Mouse (Mus musculus) forebrain, embryonic 11.5 days (tissue): Measurements from ENCODE around the gene Lta. TPM values are rescaled to one million over a fixed set of nuclear protein-coding genes. Genes with fewer than 3 reads are reported as not detected.

Experiments
- ATAC-seq: fragments of 200-750 bp; cut with Nextera tagmentation; replicated peaks from 2 replicates; pipeline ENCODE4 v1.8.0; 2017; ENCODE audit warnings: moderate TSS enrichment; ENCODE audit not compliant: low FRiP score
- DNase-seq: peaks from one replicate; pipeline ENCODE4 v3.0.0-alpha.2; 2017; ENCODE audit warnings: low spot score
- H3K27ac ChIP-seq: fragments of 300-500 bp; sonication (generic); 2 replicates; pipeline ENCODE4 v1.5.1; 2014; ENCODE audit warnings: low read depth, low read length
- H3K27me3 ChIP-seq: fragments of 300-500 bp; sonication (generic); 2 replicates; pipeline ENCODE4 v1.6.1; 2014; ENCODE audit warnings: mild to moderate bottlenecking, low read length, mixed read lengths; ENCODE audit not compliant: control insufficient read depth, insufficient read depth
- H3K36me3 ChIP-seq: fragments of 300-500 bp; sonication (generic); 2 replicates; pipeline ENCODE4 v1.6.1; 2014; ENCODE audit warnings: mild to moderate bottlenecking, low read length, moderate library complexity, mixed read lengths; ENCODE audit not compliant: control insufficient read depth, insufficient read depth
- H3K4me1 ChIP-seq: fragments of 300-500 bp; sonication (generic); replicated peaks from 2 replicates; pipeline ENCODE4 v1.6.1; 2014; ENCODE audit warnings: low read length, mixed read lengths; ENCODE audit not compliant: control insufficient read depth, insufficient read depth
- H3K4me2 ChIP-seq: fragments of 300-500 bp; sonication (generic); 2 replicates; pipeline ENCODE4 v1.6.1; 2014; ENCODE audit warnings: low read depth, mild to moderate bottlenecking, low read length, moderate library complexity, mixed read lengths; ENCODE audit not compliant: severe bottlenecking
- H3K4me3 ChIP-seq: fragments of 300-500 bp; sonication (generic); 2 replicates; pipeline ENCODE4 v1.5.1; 2014; ENCODE audit warnings: low read depth, low read length
- H3K9ac ChIP-seq: fragments of 300-500 bp; sonication (generic); 2 replicates; pipeline ENCODE4 v1.6.1; 2014; ENCODE audit warnings: low read length
- H3K9me3 ChIP-seq: fragments of 300-500 bp; sonication (generic); 2 replicates; pipeline ENCODE4 v1.6.1; 2016; ENCODE audit warnings: low read length, mixed read lengths; ENCODE audit not compliant: control insufficient read depth
- WGBS: fragments of 180-500 bp; shearing (Covaris S2); extraction: QIAGEN DNeasy Blood & Tissue Kit; methylation state at CpG from one replicate; pipeline ENCODE4 v1.1.7; 2014; 5-methylcytosine and 5-hydroxymethylcytosine counted together
- polyA plus RNA-seq: library from polyadenylated mRNA; unstranded; fragments of >200 nt; fragmentation: Nextera tagmentation; extraction: Ambion mirVana; gene quantifications from 2 replicates; pipeline ENCODE4 v1.2.1, GENCODE M21; 2014

The Lta gene
- polyA plus RNA-seq, 1 experiment from 2014 or later, result not detected

DNA sequence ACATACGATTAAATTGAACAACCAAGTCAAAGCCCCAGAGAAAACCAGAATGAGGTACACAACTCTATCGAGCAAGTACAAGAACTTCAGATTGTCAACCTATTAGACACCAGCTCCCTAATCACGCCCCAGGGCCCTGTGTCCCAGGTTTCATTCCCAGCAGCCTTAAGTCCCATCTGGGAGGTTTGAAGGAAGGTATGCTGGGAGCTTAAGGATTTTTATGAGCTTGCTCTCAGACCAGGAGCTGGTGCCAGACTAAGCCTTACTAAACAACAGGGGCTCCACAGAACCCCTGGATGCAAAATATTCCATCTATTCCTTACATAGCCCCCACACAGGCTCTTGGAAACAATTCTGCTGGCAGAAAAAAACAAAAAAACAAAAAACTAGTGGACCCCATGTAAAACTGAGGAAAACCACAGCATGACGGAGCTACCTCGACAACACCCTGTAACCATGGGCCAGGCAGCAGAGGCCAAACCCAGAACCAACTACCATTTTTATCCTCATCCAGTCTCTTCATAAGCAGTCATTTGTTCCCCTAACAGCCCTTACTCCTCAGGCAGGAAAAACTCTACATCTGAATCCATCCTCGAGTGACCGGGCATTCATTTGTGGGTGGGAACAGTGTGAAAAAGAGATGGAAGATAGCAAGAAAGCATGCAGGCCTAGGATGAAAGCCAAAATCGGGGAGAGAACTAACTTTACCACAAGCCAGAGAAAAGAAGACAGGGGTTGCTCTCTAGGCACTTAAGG is 41.6 kb downstream of the Lta start:
- Histone ChIP-seq H3K27ac (peak overlapping the region; percentile 95), H3K4me3 (peak overlapping the region; percentile 100), H3K4me2 (peak overlapping the region; percentile 93), H3K27me3 (no peaks in the 10 kb centered on the region), H3K36me3 (peaks cover 31% of the 10 kb centered on the region), H3K9ac (peak overlapping the region; percentile 100), H3K9me3 (no peaks in the 10 kb centered on the region), H3K4me1 (peaks cover 9% of the 10 kb centered on the region)
- 20% methylated on average over 8 of the region's 8 CpGs for WGBS
- ATAC-seq, result no peak
- DNase-seq, result no peak

DNA sequence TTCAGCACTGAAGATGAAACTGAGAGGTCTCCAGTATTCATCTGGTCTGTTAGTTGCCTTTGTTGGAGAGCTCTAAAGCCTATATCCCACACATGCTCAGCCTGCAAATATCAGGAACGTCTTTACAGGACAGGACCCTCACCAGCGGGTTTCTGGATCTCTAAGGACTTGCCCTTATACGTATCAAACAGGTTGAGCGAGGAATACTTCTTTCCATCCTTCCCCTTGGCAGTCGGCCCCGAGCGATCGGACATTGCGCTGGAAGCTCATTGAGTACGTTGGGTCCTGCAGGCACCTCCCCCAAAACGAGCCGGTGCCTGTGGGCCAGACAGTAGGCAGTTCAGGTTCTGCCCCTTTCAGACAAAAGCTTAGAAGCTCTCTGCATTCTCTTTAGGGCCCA is 42.4 kb downstream of the Lta start:
- Histone ChIP-seq H3K4me2 (peak overlapping the region; percentile 93), H3K4me1 (peaks cover 9% of the 10 kb centered on the region), H3K27ac (no peak overlapping the region), H3K4me3 (peak overlapping the region; percentile 100), H3K36me3 (peaks cover 38% of the 10 kb centered on the region), H3K9me3 (no peaks in the 10 kb centered on the region), H3K27me3 (no peaks in the 10 kb centered on the region), H3K9ac (peak overlapping the region; percentile 100)
- DNase-seq, result peak; percentile 53
- ATAC-seq, result no peak
- 66% methylated on average over 12 of the region's 12 CpGs for WGBS

DNA sequence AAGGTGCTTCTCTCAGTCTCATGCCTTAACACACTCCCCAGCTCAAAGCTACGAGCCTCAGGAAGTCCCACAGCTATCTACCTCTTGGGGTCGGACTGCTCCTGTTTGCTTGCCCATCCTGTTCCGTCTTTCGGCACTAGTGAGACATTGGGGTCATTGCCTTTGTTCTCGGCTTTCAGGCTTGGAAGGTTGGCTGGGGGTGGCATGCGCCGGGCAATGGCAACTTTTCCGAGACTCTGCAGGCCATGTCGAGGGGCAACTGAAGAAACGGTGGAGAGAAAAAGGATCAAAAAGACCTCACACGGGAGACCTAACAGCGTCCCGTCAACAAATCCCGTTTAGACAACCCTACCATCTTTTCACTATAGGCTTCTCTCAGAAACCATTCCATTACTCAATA is 43.0 kb downstream of the Lta start:
- H3K9me3 ChIP-seq, result no peaks in the 10 kb centered on the region
- no peak for ATAC-seq
- no peak overlapping the region for H3K27ac ChIP-seq

DNA sequence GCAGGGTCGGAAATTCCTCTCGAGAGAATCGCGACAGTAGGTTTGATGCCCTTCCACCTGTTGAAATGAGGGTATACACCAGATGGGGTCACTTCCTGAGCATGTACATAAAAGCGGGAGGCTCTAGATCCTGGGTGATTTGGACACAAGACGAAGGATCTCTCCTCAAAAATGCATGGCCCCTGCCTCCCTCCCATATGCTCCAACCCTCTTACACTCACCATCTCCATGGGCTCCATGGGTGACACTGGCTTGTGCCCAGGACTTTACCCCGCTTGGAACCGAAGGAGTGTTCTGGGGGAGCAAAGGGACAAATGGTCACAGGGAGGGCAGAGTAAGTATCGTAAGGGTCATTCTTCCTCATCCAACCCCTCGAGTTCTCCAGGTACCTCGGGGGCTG is 43.7 kb downstream of the Lta start:
- Histone ChIP-seq H3K4me1 (peaks cover 9% of the 10 kb centered on the region), H3K36me3 (peaks cover 48% of the 10 kb centered on the region), H3K9ac (no peak overlapping the region), H3K27ac (no peak overlapping the region), H3K9me3 (no peaks in the 10 kb centered on the region), H3K4me3 (no peak overlapping the region), H3K27me3 (no peaks in the 10 kb centered on the region), H3K4me2 (no peak overlapping the region)
- 93% methylated on average over 11 of the region's 11 CpGs for WGBS
- ATAC-seq (no peak), DNase-seq (no peak)

More for the DNA sequence above, 43.0 kb downstream of the Lta start:
- no peak for DNase-seq
- Histone ChIP-seq H3K4me3 (no peak overlapping the region), H3K36me3 (peaks cover 44% of the 10 kb centered on the region), H3K9ac (no peak overlapping the region), H3K27me3 (no peaks in the 10 kb centered on the region), H3K4me2 (peak overlapping the region; percentile 93; the same call in 1 of the 2 replicates), H3K4me1 (peaks cover 9% of the 10 kb centered on the region)
- 84% methylated on average over 14 of the region's 14 CpGs for WGBS

DNA sequence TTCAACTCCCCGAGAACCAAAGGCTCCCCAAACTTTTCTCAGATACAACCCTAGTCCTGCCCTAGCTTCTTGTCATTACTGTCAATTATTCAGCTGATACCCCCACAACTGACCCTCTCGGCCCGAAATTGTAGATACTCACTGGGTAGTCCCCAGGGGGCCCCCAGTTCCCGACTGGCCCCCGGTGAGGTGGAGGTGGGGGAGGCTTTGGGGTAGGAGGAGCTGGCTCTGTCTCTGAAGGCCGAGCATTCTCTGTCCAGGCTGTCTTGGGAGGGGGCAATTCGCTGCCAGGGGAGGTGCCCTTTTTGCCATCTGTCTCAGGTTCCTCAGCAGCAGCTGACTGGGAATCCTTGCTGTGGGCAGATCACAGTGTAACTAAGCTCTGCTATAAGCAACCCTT is 45.5 kb downstream of the Lta start:
- Histone ChIP-seq H3K9ac (no peak overlapping the region), H3K4me3 (no peak overlapping the region), H3K36me3 (peaks cover 63% of the 10 kb centered on the region), H3K4me1 (peaks cover 6% of the 10 kb centered on the region), H3K27ac (no peak overlapping the region), H3K4me2 (no peak overlapping the region), H3K9me3 (no peaks in the 10 kb centered on the region), H3K27me3 (no peaks in the 10 kb centered on the region)
- ATAC-seq (no peak), DNase-seq (no peak)
- WGBS, result 89% methylated on average over 7 of the region's 7 CpGs

DNA sequence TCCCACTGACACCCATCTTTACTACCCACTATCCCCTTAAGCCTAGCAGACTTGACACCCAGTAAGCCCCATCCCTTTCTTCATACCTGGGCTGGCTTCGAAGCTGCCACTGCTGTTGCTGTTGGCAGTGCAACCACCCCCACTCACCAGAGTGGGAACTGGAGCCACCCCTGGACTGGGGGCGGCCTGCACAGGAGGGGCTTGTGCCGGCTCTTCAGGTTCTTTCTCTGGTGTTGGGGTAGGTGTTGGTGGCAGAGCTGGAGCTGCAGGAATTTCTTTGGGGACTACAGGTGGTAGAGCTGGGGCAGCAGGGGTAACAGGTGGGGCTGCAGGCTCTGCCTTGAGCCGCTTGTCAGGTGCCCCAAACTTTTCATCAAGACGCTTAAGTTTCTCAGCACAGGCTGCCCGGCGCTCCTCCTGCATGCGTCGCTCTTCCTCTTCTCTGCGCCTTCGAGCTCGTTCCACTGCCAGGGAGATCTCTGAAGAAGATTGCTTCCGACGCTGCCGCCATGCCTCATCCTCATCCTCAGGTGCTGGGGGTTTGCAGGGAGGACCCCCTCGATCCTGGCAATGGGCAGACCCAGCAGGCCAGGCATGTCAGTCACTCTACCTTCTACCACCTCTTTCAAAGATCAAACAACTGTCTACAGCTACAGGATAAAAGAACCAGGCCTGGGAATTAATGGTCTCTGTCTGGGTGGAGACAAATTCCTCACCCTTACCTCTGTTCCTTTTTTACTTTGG is 46.1 kb downstream of the Lta start:
- peaks cover 69% of the 10 kb centered on the region for H3K36me3 ChIP-seq
- no peak overlapping the region for H3K4me2 ChIP-seq
- no peaks in the 10 kb centered on the region for H3K9me3 ChIP-seq
- no peak overlapping the region for H3K27ac ChIP-seq
- H3K9ac ChIP-seq, result no peak overlapping the region
- no peak for DNase-seq
- H3K4me3 ChIP-seq, result no peak overlapping the region
- H3K27me3 ChIP-seq, result no peaks in the 10 kb centered on the region
- H3K4me1 ChIP-seq, result peaks cover 6% of the 10 kb centered on the region
- no peak for ATAC-seq
- 95% methylated on average over 16 of the region's 16 CpGs for WGBS

DNA sequence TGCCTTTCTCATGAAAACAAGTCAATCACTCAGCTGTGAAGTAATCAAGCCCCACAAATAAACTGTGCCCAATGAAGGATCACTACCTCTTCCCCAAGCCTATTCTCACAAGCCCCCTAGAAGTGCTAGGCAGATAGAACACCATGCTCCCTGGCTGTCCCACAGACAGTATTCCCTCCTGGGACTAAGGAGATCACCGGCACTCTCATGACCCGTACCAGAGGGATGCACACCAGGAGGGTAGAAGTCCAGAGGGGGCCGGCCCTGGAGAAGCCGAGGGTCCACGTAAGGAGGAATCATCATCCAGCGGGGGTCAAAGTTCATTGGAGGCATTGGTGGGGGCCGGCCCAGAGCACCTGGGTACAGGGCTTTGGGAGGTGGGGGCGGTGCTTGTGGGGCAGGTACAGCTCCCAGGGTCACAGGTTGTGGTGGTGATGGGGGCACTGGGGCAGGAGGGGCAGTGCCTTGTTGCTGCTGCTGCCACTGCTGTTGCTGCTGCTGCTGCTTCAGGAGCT is 47.4 kb downstream of the Lta start:
- no peak overlapping the region for H3K4me3 ChIP-seq
- no peaks in the 10 kb centered on the region for H3K9me3 ChIP-seq
- peaks cover 3% of the 10 kb centered on the region for H3K4me1 ChIP-seq
- 95% methylated on average over 8 of the region's 8 CpGs for WGBS
- peak; percentile 50 for DNase-seq
- ATAC-seq, result no peak
- H3K4me2 ChIP-seq, result no peak overlapping the region
- no peak overlapping the region for H3K27ac ChIP-seq
- H3K9ac ChIP-seq, result no peak overlapping the region
- peaks cover 81% of the 10 kb centered on the region for H3K36me3 ChIP-seq
- no peaks in the 10 kb centered on the region for H3K27me3 ChIP-seq

DNA sequence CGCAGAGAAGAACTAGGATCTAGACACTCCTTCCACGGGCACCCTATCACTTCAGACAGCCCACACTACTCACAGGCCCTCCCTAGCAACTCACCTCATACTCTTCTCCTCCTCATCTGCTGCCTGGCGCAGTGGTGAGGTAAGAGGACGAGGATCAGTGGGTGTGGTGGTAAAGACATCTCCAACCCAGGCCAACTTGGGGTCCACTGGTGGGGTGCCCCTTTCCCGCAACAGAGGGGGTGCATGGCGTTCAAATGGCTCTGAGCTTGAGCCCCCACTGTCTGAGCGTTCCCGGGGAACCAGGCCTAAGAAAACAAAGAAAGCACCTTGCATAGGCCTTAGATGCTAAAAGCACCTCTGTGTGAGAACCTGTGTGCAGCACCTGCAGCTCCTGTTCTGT is 47.9 kb downstream of the Lta start:
- Histone ChIP-seq H3K4me1 (no peaks in the 10 kb centered on the region), H3K36me3 (peaks cover 86% of the 10 kb centered on the region), H3K27me3 (no peaks in the 10 kb centered on the region), H3K4me2 (no peak overlapping the region), H3K27ac (no peak overlapping the region), H3K4me3 (no peak overlapping the region), H3K9me3 (no peaks in the 10 kb centered on the region), H3K9ac (no peak overlapping the region)
- DNase-seq, result no peak
- no peak for ATAC-seq
- WGBS, result 92% methylated on average over 8 of the region's 8 CpGs
